Mouse (Mus musculus) limb, embryonic 12.5 days (tissue): Measurements from ENCODE around the gene Maff. TPM values are rescaled to one million over a fixed set of nuclear protein-coding genes. Genes with fewer than 3 reads are reported as not detected.

ENCODE experiments used
- ATAC-seq: fragments of 200-750 bp; cut with Nextera tagmentation; 2 replicates; pipeline ENCODE4 v1.8.0; 2017; ENCODE audit warnings: low read depth, moderate TSS enrichment; ENCODE audit not compliant: insufficient number of reproducible peaks, insufficient read depth, low FRiP score, low TSS enrichment
- H3K27ac ChIP-seq: fragments of 300-500 bp; sonication (generic); 2 replicates; pipeline ENCODE4 v1.5.1; 2016; ENCODE audit warnings: mild to moderate bottlenecking, moderate library complexity
- H3K27me3 ChIP-seq: fragments of 300-500 bp; sonication (generic); 2 replicates; pipeline ENCODE4 v1.6.1; 2016; ENCODE audit warnings: mild to moderate bottlenecking, moderate library complexity
- H3K36me3 ChIP-seq: fragments of 300-500 bp; sonication (generic); 2 replicates; pipeline ENCODE4 v1.6.1; 2016; ENCODE audit warnings: mild to moderate bottlenecking, moderate library complexity
- H3K4me1 ChIP-seq: fragments of 300-500 bp; sonication (generic); replicated peaks from 2 replicates; pipeline ENCODE4 v1.6.1; 2016
- H3K4me2 ChIP-seq: fragments of 300-500 bp; sonication (generic); 2 replicates; pipeline ENCODE4 v1.6.1; 2016; ENCODE audit warnings: mild to moderate bottlenecking, moderate library complexity
- H3K4me3 ChIP-seq: fragments of 300-500 bp; sonication (generic); replicated peaks from 2 replicates; pipeline ENCODE4 v1.5.1; 2016; ENCODE audit warnings: mild to moderate bottlenecking
- H3K9ac ChIP-seq: fragments of 300-500 bp; sonication (generic); replicated peaks from 2 replicates; pipeline ENCODE4 v1.6.1; 2016; ENCODE audit warnings: mild to moderate bottlenecking, moderate library complexity
- H3K9me3 ChIP-seq: fragments of 300-500 bp; sonication (generic); 2 replicates; pipeline ENCODE4 v1.6.1; 2016; ENCODE audit warnings: mild to moderate bottlenecking, moderate library complexity
- WGBS: fragments of 180-500 bp; shearing (Covaris S2); methylation state at CpG from one replicate; pipeline ENCODE4 v1.1.7; 2016; 5-methylcytosine and 5-hydroxymethylcytosine counted together
- polyA plus RNA-seq: library from polyadenylated mRNA; unstranded; fragments of >200 nt; fragmentation: Nextera tagmentation; extraction: Ambion mirVana; gene quantifications from 2 replicates; pipeline ENCODE4 v1.2.1, GENCODE M21; 2016

Gene Maff
- polyA plus RNA-seq, 1 experiment from 2014 or later: 2.0 TPM

DNA sequence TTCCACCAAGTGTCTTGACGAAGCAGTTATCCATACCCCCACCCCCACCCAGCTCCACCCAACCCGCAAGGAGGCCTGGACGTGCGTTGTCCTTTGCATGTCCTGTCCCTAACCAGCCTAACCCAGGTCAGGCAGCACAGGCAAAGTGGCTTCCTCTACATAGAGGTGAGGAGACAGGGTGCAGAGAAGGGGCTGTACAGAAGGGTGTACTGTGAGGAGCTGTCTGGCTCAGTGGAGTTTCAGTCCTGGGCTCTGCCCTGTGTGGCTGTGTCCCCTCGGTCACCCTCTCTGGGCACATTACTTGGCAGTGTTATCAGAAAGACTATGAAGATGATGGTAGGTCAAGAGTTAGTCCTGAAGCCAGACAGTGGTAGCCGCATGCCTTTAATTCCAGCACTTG, 6.1 kb downstream of the Maff start:
- 75% methylated on average over 6 of the region's 6 CpGs for WGBS
- no peak overlapping the region for H3K4me2 ChIP-seq
- peaks cover 22% of the 10 kb centered on the region for H3K27me3 ChIP-seq
- H3K4me3 ChIP-seq: no peak overlapping the region
- H3K9me3 ChIP-seq: no peaks in the 10 kb centered on the region
- H3K36me3 ChIP-seq: no peaks in the 10 kb centered on the region
- H3K9ac ChIP-seq: no peak overlapping the region
- H3K27ac ChIP-seq: no peak overlapping the region
- no peak for ATAC-seq
- H3K4me1 ChIP-seq: peaks cover 33% of the 10 kb centered on the region

DNA sequence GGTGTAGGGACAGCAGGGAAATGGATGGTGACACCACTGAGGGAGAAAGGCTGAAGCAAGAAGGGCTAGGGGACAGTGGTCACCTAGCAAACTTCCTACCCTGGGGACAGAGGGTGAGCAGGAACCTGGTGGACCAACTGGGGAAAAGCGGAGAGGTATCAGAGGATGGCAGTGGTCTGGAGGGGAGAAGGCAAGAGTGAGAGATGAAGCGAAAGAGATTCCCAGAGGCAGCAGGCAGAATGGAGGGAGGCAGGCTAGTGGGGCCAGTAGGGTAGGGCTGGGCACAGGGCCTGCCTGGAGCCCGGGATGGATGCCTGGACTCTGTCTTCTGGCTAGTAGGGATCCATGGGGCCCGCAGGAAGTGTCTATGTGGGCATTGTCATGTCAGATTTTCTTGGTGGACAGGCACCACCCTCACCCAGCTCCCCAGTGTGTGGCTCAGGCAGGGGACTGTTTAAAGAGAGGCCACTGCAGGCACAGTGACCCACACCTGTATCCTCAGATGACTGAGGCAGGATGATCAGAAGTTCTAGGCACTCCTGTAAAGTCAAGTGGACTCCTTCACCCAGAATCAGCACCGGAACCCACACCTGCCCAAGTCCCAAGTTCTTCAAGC, 7.4 kb downstream of the Maff start:
- WGBS: 88% methylated on average over 5 of the region's 5 CpGs
- no peak overlapping the region for H3K27ac ChIP-seq
- no peak overlapping the region for H3K4me2 ChIP-seq
- H3K9me3 ChIP-seq: no peaks in the 10 kb centered on the region
- H3K9ac ChIP-seq: no peak overlapping the region
- ATAC-seq: no peak
- no peak overlapping the region for H3K4me3 ChIP-seq
- peaks cover 22% of the 10 kb centered on the region for H3K27me3 ChIP-seq
- peaks cover 35% of the 10 kb centered on the region for H3K4me1 ChIP-seq
- no peaks in the 10 kb centered on the region for H3K36me3 ChIP-seq

DNA sequence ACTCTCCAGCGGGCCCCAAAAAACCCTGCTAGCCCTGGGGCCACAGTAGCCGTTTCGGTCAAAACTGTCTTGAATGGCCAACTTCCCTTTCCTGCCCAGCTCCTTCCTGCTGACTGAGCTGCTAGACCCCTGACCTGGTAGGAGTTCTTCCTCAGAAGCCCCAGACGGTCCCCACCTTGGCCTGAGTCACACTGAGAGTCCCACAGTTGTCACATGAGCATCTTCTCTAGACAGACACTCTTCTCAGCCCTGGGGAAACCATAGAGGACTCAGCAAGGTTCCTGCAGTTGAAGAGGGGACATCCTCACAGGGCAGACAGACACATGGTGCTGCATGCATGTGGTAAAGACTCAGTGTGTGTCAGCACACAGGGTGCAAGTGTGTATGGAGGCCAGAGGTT, 8.2 kb downstream of the Maff start:
- Histone ChIP-seq H3K4me2 (no peak overlapping the region), H3K4me3 (no peak overlapping the region), H3K9ac (no peak overlapping the region), H3K36me3 (0 out of 2 replicates have a peak, but pooled peaks cover 3% of the 10 kb centered on the region), H3K27ac (no peak overlapping the region), H3K4me1 (peaks cover 33% of the 10 kb centered on the region), H3K27me3 (peaks cover 17% of the 10 kb centered on the region), H3K9me3 (no peaks in the 10 kb centered on the region)
- 88% methylated on average over 4 of the region's 4 CpGs for WGBS
- no peak for ATAC-seq

DNA sequence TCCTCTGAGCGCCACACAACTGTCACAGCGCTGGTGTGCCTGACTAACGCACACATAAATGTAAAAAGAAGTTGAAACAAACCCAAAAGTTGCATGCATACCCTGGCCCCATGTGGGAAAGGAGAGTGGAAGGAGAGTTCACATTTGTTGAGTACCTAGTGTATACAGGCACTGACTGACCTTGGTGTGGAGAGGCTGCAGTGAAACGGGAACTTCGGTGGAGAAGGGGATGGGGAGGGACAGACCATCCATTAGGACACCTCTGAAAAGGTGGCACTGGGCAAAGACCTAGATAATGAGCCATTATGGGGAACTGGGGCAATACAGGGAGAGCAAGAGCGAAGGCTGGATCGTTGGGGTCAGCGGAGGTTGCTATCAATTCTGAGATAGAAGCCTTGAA, 10.1 kb downstream of the Maff start:
- H3K9me3 ChIP-seq: no peaks in the 10 kb centered on the region
- H3K4me1 ChIP-seq: peaks cover 45% of the 10 kb centered on the region
- peaks cover 17% of the 10 kb centered on the region for H3K27me3 ChIP-seq
- peak overlapping the region; percentile 51 for H3K4me3 ChIP-seq
- H3K36me3 ChIP-seq: peaks cover 9% of the 10 kb centered on the region
- ATAC-seq: no peak
- 74% methylated on average over 8 of the region's 8 CpGs for WGBS
- H3K4me2 ChIP-seq: peak overlapping the region; percentile 97
- H3K9ac ChIP-seq: no peak overlapping the region
- no peak overlapping the region for H3K27ac ChIP-seq

DNA sequence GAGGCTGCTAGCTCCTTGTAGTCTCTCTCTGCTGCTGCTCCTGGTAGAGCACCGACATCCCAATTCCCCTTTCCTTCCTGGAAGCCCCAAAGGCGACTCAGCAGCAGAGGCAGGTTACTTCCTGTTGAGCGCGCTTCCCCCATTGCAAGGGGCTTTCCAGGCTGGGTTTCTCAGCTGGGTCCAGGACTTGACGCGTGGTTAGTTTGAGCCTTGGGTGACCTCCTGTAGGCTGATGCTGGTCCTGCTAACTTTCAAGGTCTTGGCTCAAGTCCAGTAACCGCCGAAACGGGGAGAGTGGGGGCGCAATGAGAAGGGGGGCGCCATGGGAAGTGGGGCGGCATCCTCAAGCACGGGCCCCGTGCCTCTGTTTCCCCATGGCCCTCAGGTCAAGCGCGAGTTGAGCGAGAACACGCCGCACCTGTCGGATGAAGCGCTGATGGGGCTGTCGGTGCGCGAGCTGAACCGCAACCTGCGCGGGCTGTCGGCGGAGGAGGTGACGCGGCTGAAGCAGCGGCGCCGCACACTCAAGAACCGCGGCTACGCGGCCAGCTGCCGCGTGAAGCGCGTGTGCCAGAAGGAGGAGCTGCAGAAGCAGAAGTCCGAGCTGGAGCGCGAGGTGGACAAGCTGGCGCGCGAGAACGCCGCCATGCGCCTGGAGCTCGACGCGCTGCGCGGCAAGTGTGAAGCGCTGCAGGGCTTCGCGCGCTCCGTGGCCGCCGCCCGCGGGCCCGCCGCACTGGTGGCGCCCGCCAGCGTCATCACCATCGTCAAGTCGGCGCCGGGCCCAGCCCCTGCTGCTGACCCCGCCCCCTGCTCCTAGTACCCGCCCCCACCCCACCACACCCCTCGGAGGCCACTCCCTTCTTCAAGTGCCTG, 10.9 kb downstream of the Maff start:
- Histone ChIP-seq H3K9ac (peak overlapping the region; percentile 60), H3K36me3 (peaks cover 17% of the 10 kb centered on the region), H3K4me2 (peak overlapping the region; percentile 97), H3K4me1 (peaks cover 42% of the 10 kb centered on the region), H3K9me3 (no peaks in the 10 kb centered on the region), H3K27ac (peak overlapping the region; percentile 19; the same call in 1 of the 2 replicates), H3K4me3 (peak overlapping the region; percentile 51), H3K27me3 (peaks cover 17% of the 10 kb centered on the region)
- under 1% methylated on average over 74 of the region's 77 CpGs for WGBS
- peak; percentile 66 for ATAC-seq

DNA sequence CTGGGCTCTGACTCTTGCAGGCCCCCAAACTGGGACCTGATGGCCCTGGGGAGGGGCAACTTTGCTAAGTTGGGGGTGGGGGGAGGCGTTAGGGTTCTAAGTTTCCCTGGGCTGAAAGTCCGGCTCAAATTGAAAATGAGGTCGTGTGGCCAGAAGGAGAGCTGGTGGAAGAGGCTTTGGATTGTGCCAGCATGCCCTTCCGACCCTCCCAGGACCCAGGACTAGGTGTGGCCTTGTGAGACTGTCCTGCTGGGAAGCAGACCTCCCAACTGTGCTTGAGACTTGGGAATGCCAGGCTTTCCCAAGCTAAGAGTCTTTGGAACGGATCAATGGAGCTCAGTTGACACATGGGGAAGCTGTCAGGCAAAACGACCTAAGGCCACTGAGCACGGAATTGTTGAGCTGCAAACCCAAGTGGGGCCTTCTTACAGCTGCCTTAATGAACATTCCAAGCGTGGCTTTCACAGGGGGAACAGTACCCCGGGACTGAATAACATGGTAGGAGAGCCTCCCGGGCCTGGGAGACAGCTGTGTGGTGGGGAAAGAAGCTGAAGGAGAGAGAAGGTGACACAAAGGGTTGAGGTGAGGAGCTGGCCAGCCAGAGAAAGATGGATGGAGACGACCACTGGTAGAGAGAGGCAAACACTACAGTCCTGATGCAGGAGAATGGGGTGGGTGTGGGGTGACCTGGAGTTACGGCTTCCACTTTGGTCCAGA, 11.7 kb downstream of the Maff start:
- 41% methylated on average over 12 of the region's 12 CpGs for WGBS
- no peak for ATAC-seq

DNA sequence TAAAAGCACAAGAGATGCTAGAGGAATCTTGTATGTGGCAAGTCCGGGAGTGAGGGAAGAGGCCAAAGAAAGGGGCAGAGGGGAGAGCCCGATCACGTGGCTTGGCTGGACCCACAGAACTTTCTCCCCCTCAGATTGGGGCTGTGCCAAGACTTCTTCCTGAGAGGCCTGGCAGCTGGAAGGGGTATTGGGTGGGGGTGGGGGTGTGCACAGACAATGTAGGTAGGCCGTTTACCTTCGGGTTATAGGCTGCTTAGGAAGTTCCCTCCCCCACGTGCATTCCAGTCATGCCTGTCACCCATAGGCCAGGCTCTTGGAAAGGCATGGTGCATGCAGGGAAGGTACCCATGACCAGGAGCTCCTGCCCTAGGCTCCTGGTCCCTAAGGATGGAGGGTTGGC, 13.5 kb downstream of the Maff start:
- Histone ChIP-seq H3K27ac (peak overlapping the region; percentile 37), H3K27me3 (peaks cover 17% of the 10 kb centered on the region), H3K36me3 (peaks cover 44% of the 10 kb centered on the region), H3K4me2 (no peak overlapping the region), H3K9me3 (no peaks in the 10 kb centered on the region), H3K4me1 (peaks cover 42% of the 10 kb centered on the region), H3K9ac (no peak overlapping the region), H3K4me3 (no peak overlapping the region)
- 27% methylated on average over 6 of the region's 6 CpGs for WGBS
- no peak for ATAC-seq

More for the DNA sequence above, 11.7 kb downstream of the Maff start:
- Histone ChIP-seq H3K27ac (peak overlapping the region; percentile 19), H3K4me2 (peak overlapping the region; percentile 97), H3K36me3 (peaks cover 26% of the 10 kb centered on the region), H3K4me3 (peak overlapping the region; percentile 51), H3K9me3 (no peaks in the 10 kb centered on the region), H3K4me1 (peaks cover 42% of the 10 kb centered on the region), H3K27me3 (peaks cover 17% of the 10 kb centered on the region), H3K9ac (no peak overlapping the region)

DNA sequence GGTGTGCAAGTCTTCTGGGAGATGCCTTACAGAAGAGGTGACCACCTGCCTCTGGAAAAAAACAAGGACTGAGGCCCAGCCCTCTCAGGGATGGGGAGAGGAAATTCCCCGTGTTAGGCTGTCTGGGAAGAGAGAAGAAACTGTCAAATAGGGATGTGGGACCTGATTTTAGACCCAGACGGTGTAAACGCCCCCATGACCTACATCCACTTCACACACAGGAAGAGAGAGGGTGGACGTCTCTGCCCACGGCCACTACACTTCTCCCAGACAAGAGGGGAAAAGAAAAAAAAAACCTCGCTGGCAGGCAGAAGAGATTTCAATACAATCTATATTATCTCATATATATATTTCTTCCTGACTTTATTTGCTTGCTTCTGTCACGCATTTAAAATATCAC, 13.9 kb downstream of the Maff start:
- Histone ChIP-seq H3K4me1 (peaks cover 42% of the 10 kb centered on the region), H3K36me3 (peaks cover 48% of the 10 kb centered on the region), H3K27me3 (peaks cover 17% of the 10 kb centered on the region), H3K27ac (peak overlapping the region; percentile 37; the same call in 1 of the 2 replicates), H3K4me3 (no peak overlapping the region), H3K9ac (no peak overlapping the region), H3K4me2 (no peak overlapping the region), H3K9me3 (no peaks in the 10 kb centered on the region)
- ATAC-seq: no peak
- 65% methylated on average over 7 of the region's 7 CpGs for WGBS

DNA sequence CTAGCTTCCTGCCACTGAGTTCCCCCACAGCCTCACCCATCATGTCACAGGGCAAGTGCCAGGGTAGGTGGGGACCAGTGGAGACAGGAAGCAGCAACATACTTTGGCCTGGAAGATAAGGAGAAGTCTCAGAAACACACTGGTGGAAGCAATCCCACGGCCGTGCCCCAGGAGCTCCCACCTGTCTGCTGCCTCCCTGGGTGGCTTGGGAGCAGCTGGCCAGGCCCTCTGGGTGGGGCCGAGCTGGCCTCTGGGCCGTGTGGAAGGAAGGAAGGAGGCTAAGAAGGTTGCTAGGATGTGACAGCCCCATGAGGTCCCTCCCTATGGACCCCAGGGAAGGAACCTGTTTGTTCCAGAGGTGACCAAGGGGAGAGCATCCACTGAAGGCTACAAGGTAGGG, 14.6 kb downstream of the Maff start:
- H3K27ac ChIP-seq: no peak overlapping the region
- H3K9me3 ChIP-seq: no peaks in the 10 kb centered on the region
- H3K4me3 ChIP-seq: no peak overlapping the region
- peaks cover 42% of the 10 kb centered on the region for H3K4me1 ChIP-seq
- no peak overlapping the region for H3K9ac ChIP-seq
- H3K36me3 ChIP-seq: peaks cover 55% of the 10 kb centered on the region
- H3K27me3 ChIP-seq: peaks cover 12% of the 10 kb centered on the region
- no peak overlapping the region for H3K4me2 ChIP-seq
- WGBS: 63% methylated on average over 4 of the region's 4 CpGs
- ATAC-seq: no peak

DNA sequence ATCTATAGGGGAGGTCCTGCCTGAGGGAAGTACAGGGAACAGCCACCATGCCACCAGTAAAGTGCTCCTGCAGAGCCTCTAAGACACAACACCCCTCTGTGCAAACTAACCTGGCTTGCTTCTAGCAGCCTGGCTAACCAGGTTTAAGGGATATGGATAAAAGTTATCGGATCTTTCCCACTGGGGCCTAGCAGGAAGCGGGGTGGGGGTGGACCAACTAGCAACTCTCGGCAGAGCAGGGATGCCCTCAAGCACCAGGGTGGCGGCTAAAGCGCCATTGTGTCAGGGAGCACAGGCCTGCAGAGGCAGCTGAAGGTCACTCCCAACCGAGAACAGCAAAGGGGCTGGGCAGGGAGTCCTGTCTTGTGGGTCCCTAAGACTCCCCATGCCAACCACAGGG, 17.7 kb downstream of the Maff start:
- no peak for ATAC-seq
- H3K36me3 ChIP-seq: peaks cover 83% of the 10 kb centered on the region
- no peaks in the 10 kb centered on the region for H3K9me3 ChIP-seq
- no peak overlapping the region for H3K4me2 ChIP-seq
- H3K9ac ChIP-seq: 0 out of 2 replicates have a peak overlapping the region, but pooled peaks have one; percentile 6
- WGBS: 77% methylated on average over 6 of the region's 6 CpGs
- H3K27ac ChIP-seq: no peak overlapping the region
- no peaks in the 10 kb centered on the region for H3K27me3 ChIP-seq
- no peak overlapping the region for H3K4me3 ChIP-seq
- peaks cover 21% of the 10 kb centered on the region for H3K4me1 ChIP-seq

DNA sequence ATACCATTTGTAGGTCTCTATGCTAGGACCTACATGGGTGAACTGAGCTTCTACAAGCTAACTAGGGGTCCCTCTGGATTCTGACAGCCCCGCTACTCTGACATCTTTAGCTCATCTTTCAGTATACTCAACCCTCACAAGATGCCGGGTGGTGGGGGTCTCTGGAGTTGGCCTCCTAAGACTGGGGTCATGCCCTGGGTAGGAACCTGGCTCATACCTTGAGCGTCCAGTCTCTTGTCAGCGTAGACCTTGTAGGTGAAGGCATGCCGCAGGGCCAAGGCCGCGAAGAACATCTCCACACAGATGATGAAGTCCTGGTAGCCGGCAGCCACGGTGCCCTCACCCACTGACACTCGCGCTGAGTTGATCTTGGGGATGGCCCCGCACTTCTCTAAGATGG, 18.6 kb downstream of the Maff start:
- Histone ChIP-seq H3K9me3 (no peaks in the 10 kb centered on the region), H3K27me3 (no peaks in the 10 kb centered on the region), H3K4me2 (no peak overlapping the region), H3K4me1 (peaks cover 17% of the 10 kb centered on the region), H3K4me3 (no peak overlapping the region), H3K9ac (no peak overlapping the region), H3K36me3 (peaks cover 90% of the 10 kb centered on the region), H3K27ac (no peak overlapping the region)
- no peak for ATAC-seq
- WGBS: 95% methylated on average over 12 of the region's 12 CpGs
